Mouse (Mus musculus) neural tube, embryonic 11.5 days (tissue): ENCODE data around the gene Npw. TPM values are rescaled to one million over a fixed set of nuclear protein-coding genes. Genes with fewer than 3 reads are reported as not detected.
"Not testable (repeated sequence)": the region's sequence is repeated elsewhere in the genome, so short reads cannot be mapped to it uniquely, and the experiment has no call there.

Source experiments
- ATAC-seq: fragments of 200-750 bp; cut with Nextera tagmentation; 2 replicates; pipeline ENCODE4 v1.8.0; 2017; ENCODE audit warnings: moderate number of reproducible peaks, mild to moderate bottlenecking, moderate TSS enrichment, moderate library complexity; ENCODE audit not compliant: insufficient read depth, low FRiP score, low TSS enrichment
- DNase-seq: peaks from one replicate; pipeline ENCODE4 v3.0.0-alpha.2; 2015; ENCODE audit warnings: low spot score
- H3K27ac ChIP-seq: fragments of 300-500 bp; sonication (generic); 2 replicates; pipeline ENCODE4 v1.5.1; 2014; ENCODE audit warnings: low read depth, mild to moderate bottlenecking, low read length
- H3K27me3 ChIP-seq: fragments of 300-500 bp; sonication (generic); 2 replicates; pipeline ENCODE4 v1.6.1; 2014; ENCODE audit warnings: mild to moderate bottlenecking, low read length, mixed read lengths; ENCODE audit not compliant: control insufficient read depth, insufficient read depth
- H3K36me3 ChIP-seq: fragments of 300-500 bp; sonication (generic); 2 replicates; pipeline ENCODE4 v1.6.1; 2014; ENCODE audit warnings: mild to moderate bottlenecking, low read length, moderate library complexity, mixed read lengths; ENCODE audit not compliant: control insufficient read depth, insufficient read depth
- H3K4me1 ChIP-seq: fragments of 300-500 bp; sonication (generic); 2 replicates; pipeline ENCODE4 v1.6.1; 2014; ENCODE audit warnings: low read length, mixed read lengths; ENCODE audit not compliant: control insufficient read depth, insufficient read depth
- H3K4me2 ChIP-seq: fragments of 300-500 bp; sonication (generic); 2 replicates; pipeline ENCODE4 v1.6.1; 2014; ENCODE audit warnings: low read depth, mild to moderate bottlenecking, moderate library complexity
- H3K4me3 ChIP-seq: fragments of 300-500 bp; sonication (generic); 2 replicates; pipeline ENCODE4 v1.5.1; 2014; ENCODE audit warnings: low read depth, low read length
- H3K9ac ChIP-seq: fragments of 300-500 bp; sonication (generic); 2 replicates; pipeline ENCODE4 v1.6.1; 2014; ENCODE audit warnings: mild to moderate bottlenecking, low read length
- H3K9me3 ChIP-seq: fragments of 300-500 bp; sonication (generic); 2 replicates; pipeline ENCODE4 v1.6.1; 2016; ENCODE audit warnings: low read length; ENCODE audit not compliant: control insufficient read depth
- WGBS: fragments of 180-500 bp; shearing (Covaris S2); extraction: QIAGEN DNeasy Blood & Tissue Kit; methylation state at CpG from one replicate; pipeline ENCODE4 v1.1.7; 2014; 5-methylcytosine and 5-hydroxymethylcytosine counted together
- polyA plus RNA-seq: library from polyadenylated mRNA; unstranded; fragments of >200 nt; fragmentation: Nextera tagmentation; extraction: Ambion mirVana; gene quantifications from 2 replicates; pipeline ENCODE4 v1.2.1, GENCODE M21; 2014

Npw gene
- polyA plus RNA-seq, 1 experiment from 2014 or later = not detected

- Histone ChIP-seq H3K36me3 (peaks cover 30% of the 10 kb centered on the region), H3K4me2 (no peak overlapping the region), H3K27me3 (no peaks in the 10 kb centered on the region), H3K9me3 (no peaks in the 10 kb centered on the region), H3K27ac (no peak overlapping the region), H3K4me3 (no peak overlapping the region), H3K9ac (no peak overlapping the region), H3K4me1 (0 out of 2 replicates have a peak, but pooled peaks cover 3% of the 10 kb centered on the region)
- 97% methylated on average over 5 of the region's 5 CpGs for WGBS
- DNase-seq (no peak), ATAC-seq (no peak)
Measured at GRCm38 (mm10) chr17:24676877-24677276, 18.6 kb upstream of the Npw start.

- Histone ChIP-seq H3K4me2 (no peak overlapping the region), H3K4me1 (peaks cover 9% of the 10 kb centered on the region; the same call in 1 of the 2 replicates), H3K9me3 (no peaks in the 10 kb centered on the region), H3K27ac (no peak overlapping the region), H3K4me3 (no peak overlapping the region), H3K27me3 (no peaks in the 10 kb centered on the region), H3K9ac (no peak overlapping the region), H3K36me3 (peaks cover 27% of the 10 kb centered on the region)
- DNase-seq (peak; percentile 50), ATAC-seq (no peak)
- 73% methylated on average over 2 of the region's 2 CpGs for WGBS
Measured at GRCm38 (mm10) chr17:24676187-24676586, 17.9 kb upstream of the Npw start.

- peaks cover 15% of the 10 kb centered on the region for H3K36me3 ChIP-seq
- no peak overlapping the region for H3K4me3 ChIP-seq
- H3K4me1 ChIP-seq = peaks cover 19% of the 10 kb centered on the region
- no peak for ATAC-seq
- no peaks in the 10 kb centered on the region for H3K27me3 ChIP-seq
- H3K9ac ChIP-seq = 0 out of 2 replicates have a peak overlapping the region, but pooled peaks have one; percentile 6
- no peak for DNase-seq
- no peak overlapping the region for H3K27ac ChIP-seq
- no peaks in the 10 kb centered on the region for H3K9me3 ChIP-seq
- WGBS = 89% methylated on average over 7 of the region's 7 CpGs
- no peak overlapping the region for H3K4me2 ChIP-seq
Measured at GRCm38 (mm10) chr17:24674277-24674676, 16.0 kb upstream of the Npw start.

DNA sequence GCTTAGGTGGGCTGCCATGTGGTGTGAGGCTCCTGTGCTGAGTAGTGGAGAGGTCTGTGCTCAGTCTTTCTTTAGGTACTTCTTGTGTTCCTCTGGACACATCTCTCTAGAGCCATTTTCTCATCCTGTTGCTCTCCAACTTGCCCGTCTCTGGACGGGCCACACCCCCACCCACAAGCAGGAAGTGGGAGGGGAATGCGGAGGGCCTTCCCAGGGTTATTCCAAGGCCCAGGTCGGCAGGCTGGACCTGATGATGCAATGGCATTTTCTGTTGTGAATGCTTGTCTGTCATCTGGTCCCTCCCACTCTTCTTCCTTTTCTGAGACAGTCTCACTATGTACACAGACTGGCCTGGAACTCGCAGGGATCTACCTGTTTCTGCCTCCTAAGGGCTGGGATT is 13.9 kb upstream of the Npw start:
- no peaks in the 10 kb centered on the region for H3K9me3 ChIP-seq
- H3K27me3 ChIP-seq = no peaks in the 10 kb centered on the region
- no peak for ATAC-seq
- H3K4me3 ChIP-seq = no peak overlapping the region
- H3K27ac ChIP-seq = no peak overlapping the region
- no peak for DNase-seq
- WGBS = 37% methylated on average over 5 of the region's 5 CpGs
- 0 out of 2 replicates have a peak overlapping the region, but pooled peaks have one; percentile 12 for H3K4me2 ChIP-seq
- 0 out of 2 replicates have a peak, but pooled peaks cover 3% of the 10 kb centered on the region for H3K36me3 ChIP-seq
- H3K9ac ChIP-seq = no peak overlapping the region
- peaks cover 24% of the 10 kb centered on the region for H3K4me1 ChIP-seq

GRCm38 (mm10) chr17:24671346-24671745 is 13.1 kb upstream of the Npw start:
- DNase-seq = no peak
- ATAC-seq = no peak
- no peak overlapping the region for H3K9ac ChIP-seq
- H3K9me3 ChIP-seq = no peaks in the 10 kb centered on the region
- no peaks in the 10 kb centered on the region for H3K27me3 ChIP-seq
- 0 out of 2 replicates have a peak overlapping the region, but pooled peaks have one; percentile 76 for H3K4me2 ChIP-seq
- H3K4me3 ChIP-seq = no peak overlapping the region
- H3K36me3 ChIP-seq = no peaks in the 10 kb centered on the region
- peaks cover 24% of the 10 kb centered on the region for H3K4me1 ChIP-seq
- WGBS = 82% methylated on average over 5 of the region's 5 CpGs
- no peak overlapping the region for H3K27ac ChIP-seq

GRCm38 (mm10) chr17:24670246-24670844 is 12.1 kb upstream of the Npw start:
- Histone ChIP-seq H3K36me3 (no peaks in the 10 kb centered on the region), H3K4me3 (peak overlapping the region; percentile 98), H3K4me2 (peak overlapping the region; percentile 76), H3K9me3 (no peaks in the 10 kb centered on the region), H3K27me3 (no peaks in the 10 kb centered on the region), H3K9ac (peak overlapping the region; percentile 94), H3K4me1 (peaks cover 24% of the 10 kb centered on the region), H3K27ac (peak overlapping the region; percentile 76; the same call in 1 of the 2 replicates)
- DNase-seq (no peak), ATAC-seq (no peak)
- WGBS = 11% methylated on average over 8 of the region's 8 CpGs

- ATAC-seq (peak; percentile 95), DNase-seq (peak; percentile 96)
- Histone ChIP-seq H3K9ac (peak within 1 kb of the TSS; percentile 94), H3K27ac (peak within 1 kb of the TSS; percentile 76), H3K27me3 (no peaks in the 10 kb centered on the region), H3K36me3 (no peaks in the 10 kb centered on the region), H3K4me2 (peak within 1 kb of the TSS; percentile 76), H3K9me3 (no peaks in the 10 kb centered on the region), H3K4me3 (peak within 1 kb of the TSS; percentile 98), H3K4me1 (peaks cover 24% of the 10 kb centered on the region)
- under 1% methylated on average over 75 of the region's 80 CpGs for WGBS
Measured at GRCm38 (mm10) chr17:24669545-24670245, 11.4 kb upstream of the Npw start, which contains the start of gene Zfp598. Gene Zfp598 (plus strand): TSS chr17:24669687.

GRCm38 (mm10) chr17:24669214-24669544 is 10.9 kb upstream of the Npw start:
- not testable (repeated sequence) for H3K27ac ChIP-seq, H3K36me3 ChIP-seq, H3K27me3 ChIP-seq, DNase-seq, H3K9me3 ChIP-seq
- Histone ChIP-seq H3K4me2 (peak overlapping the region; percentile 76), H3K9ac (peak overlapping the region; percentile 94), H3K4me3 (peak overlapping the region; percentile 98), H3K4me1 (peaks cover 24% of the 10 kb centered on the region)
- 12% methylated on average over 15 of the region's 15 CpGs for WGBS
- peak; percentile 20; the same call in 1 of the 2 replicates for ATAC-seq

GRCm38 (mm10) chr17:24667416-24667815 is 9.2 kb upstream of the Npw start:
- Histone ChIP-seq H3K27me3 (no peaks in the 10 kb centered on the region), H3K9me3 (no peaks in the 10 kb centered on the region), H3K4me3 (no peak overlapping the region), H3K27ac (no peak overlapping the region), H3K36me3 (no peaks in the 10 kb centered on the region), H3K4me2 (no peak overlapping the region), H3K4me1 (peaks cover 24% of the 10 kb centered on the region), H3K9ac (no peak overlapping the region)
- ATAC-seq (no peak), DNase-seq (peak; percentile 38)
- 36% methylated on average over 6 of the region's 6 CpGs for WGBS
